Mouse (Mus musculus) liver, embryonic 12.5 days (tissue): Measurements from ENCODE around the gene Ptdss2. TPM values are rescaled to one million over a fixed set of nuclear protein-coding genes. Genes with fewer than 3 reads are reported as not detected.

ENCODE experiments used
- ATAC-seq: fragments of 200-750 bp; cut with Nextera tagmentation; 2 replicates; pipeline ENCODE4 v1.8.0; 2017; ENCODE audit warnings: moderate number of reproducible peaks, mild to moderate bottlenecking, moderate library complexity
- H3K27ac ChIP-seq: fragments of 300-500 bp; sonication (generic); 2 replicates; pipeline ENCODE4 v1.5.1; 2016; ENCODE audit warnings: mild to moderate bottlenecking
- H3K27me3 ChIP-seq: fragments of 300-500 bp; sonication (generic); replicated peaks from 2 replicates; pipeline ENCODE4 v1.6.1; 2016; ENCODE audit warnings: mild to moderate bottlenecking, moderate library complexity
- H3K36me3 ChIP-seq: fragments of 300-500 bp; sonication (generic); 2 replicates; pipeline ENCODE4 v1.6.1; 2016; ENCODE audit warnings: mild to moderate bottlenecking, moderate library complexity
- H3K4me1 ChIP-seq: fragments of 300-500 bp; sonication (generic); 2 replicates; pipeline ENCODE4 v1.6.1; 2016
- H3K4me2 ChIP-seq: fragments of 300-500 bp; sonication (generic); 2 replicates; pipeline ENCODE4 v1.6.1; 2016; ENCODE audit warnings: mild to moderate bottlenecking, moderate library complexity
- H3K4me3 ChIP-seq: fragments of 300-500 bp; sonication (generic); 2 replicates; pipeline ENCODE4 v1.5.1; 2016; ENCODE audit warnings: mild to moderate bottlenecking, moderate library complexity
- H3K9ac ChIP-seq: fragments of 300-500 bp; sonication (generic); 2 replicates; pipeline ENCODE4 v1.6.1; 2016; ENCODE audit warnings: mild to moderate bottlenecking, moderate library complexity
- H3K9me3 ChIP-seq: fragments of 300-500 bp; sonication (generic); replicated peaks from 2 replicates; pipeline ENCODE4 v1.6.1; 2016; ENCODE audit warnings: mild to moderate bottlenecking, moderate library complexity
- WGBS: fragments of 180-500 bp; shearing (Covaris S2); methylation state at CpG from one replicate; pipeline ENCODE4 v1.1.7; 2016; ENCODE audit not compliant: insufficient replicate concordance; 5-methylcytosine and 5-hydroxymethylcytosine counted together
- polyA plus RNA-seq: library from polyadenylated mRNA; unstranded; fragments of >200 nt; fragmentation: Nextera tagmentation; extraction: Ambion mirVana; gene quantifications from 2 replicates; pipeline ENCODE4 v1.2.1, GENCODE M21; 2016

Ptdss2 gene
- polyA plus RNA-seq, 1 experiment from 2014 or later: 159 TPM

DNA sequence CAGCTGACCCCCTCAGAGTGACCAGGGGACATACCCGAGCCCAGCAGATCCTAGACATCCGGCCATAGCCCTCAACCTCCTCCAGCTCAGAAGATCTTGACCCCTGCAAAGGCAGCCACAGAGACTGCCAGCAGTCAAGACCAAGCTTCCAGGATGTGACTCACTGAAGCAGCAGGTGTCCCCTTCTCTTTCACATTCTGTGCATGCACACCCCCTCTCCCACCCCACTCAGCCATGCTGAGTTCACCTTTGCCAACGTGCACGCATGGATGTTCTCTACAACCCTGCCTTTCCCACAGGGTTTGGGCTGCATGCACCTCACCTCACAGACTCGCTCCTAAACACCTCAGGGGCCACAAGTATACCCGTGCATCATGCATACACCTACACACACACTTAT, 26.2 kb upstream of the Ptdss2 start:
- peak overlapping the region; percentile 57 for H3K9ac ChIP-seq
- 61% methylated on average over 6 of the region's 6 CpGs for WGBS

DNA sequence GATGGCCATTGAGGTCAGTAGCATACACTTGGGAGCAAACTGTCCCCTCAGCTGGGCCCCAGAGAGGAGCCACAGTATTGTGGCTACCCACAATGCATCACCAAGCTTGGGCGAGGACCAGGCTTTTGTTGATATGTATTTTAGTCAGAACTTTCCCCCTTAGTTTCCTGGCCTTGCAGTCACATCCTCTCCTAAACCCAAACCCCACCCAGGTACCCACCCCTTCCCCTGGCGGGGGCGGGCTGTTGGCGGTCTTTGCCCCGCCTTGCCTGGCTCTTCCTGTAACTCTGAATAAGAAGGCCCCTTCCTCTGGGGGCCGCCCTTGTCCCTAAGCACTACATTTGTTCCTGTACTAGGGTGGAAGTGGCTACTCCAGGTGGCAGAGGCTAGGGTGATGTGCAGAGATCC, 25.5 kb upstream of the Ptdss2 start:
- H3K9ac ChIP-seq: peak overlapping the region; percentile 57
- H3K4me3 ChIP-seq: peak overlapping the region; percentile 30
- H3K4me1 ChIP-seq: peaks cover 70% of the 10 kb centered on the region
- H3K36me3 ChIP-seq: no peaks in the 10 kb centered on the region; the same call in 1 of the 2 replicates
- no peaks in the 10 kb centered on the region for H3K9me3 ChIP-seq
- WGBS: 10% methylated on average over 6 of the region's 6 CpGs
- peak overlapping the region; percentile 58 for H3K4me2 ChIP-seq
- peaks cover 41% of the 10 kb centered on the region for H3K27me3 ChIP-seq
- peak overlapping the region; percentile 77 for H3K27ac ChIP-seq
- peak; percentile 49 for ATAC-seq

More for the DNA sequence above, 26.2 kb upstream of the Ptdss2 start:
- peak overlapping the region; percentile 58 for H3K4me2 ChIP-seq
- H3K9me3 ChIP-seq: no peaks in the 10 kb centered on the region
- H3K36me3 ChIP-seq: peaks cover 4% of the 10 kb centered on the region; the same call in 1 of the 2 replicates
- no peak for ATAC-seq
- peak overlapping the region; percentile 77 for H3K27ac ChIP-seq
- H3K4me3 ChIP-seq: peak overlapping the region; percentile 30
- peaks cover 39% of the 10 kb centered on the region for H3K27me3 ChIP-seq
- peaks cover 72% of the 10 kb centered on the region for H3K4me1 ChIP-seq

DNA sequence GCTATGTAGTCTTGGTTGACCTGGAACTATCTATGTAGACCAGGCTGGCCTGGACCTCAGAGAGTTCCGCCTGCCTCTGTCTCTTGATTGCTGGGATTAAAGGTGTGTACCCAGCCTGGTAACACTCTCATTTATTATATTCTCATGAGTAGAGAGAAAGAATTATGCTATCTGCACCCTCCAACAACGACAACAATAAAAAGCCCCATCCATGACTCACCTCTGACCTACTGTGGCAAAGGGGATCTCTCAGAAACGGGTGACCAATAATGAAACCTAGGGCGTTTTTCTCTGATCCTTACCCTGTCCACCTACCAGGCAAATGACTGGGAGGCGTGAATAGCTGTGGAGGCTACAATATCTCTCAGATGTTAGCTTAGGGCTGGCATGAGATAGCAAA, 25.0 kb upstream of the Ptdss2 start:
- H3K27ac ChIP-seq: peak overlapping the region; percentile 77
- no peaks in the 10 kb centered on the region for H3K36me3 ChIP-seq
- WGBS: 56% methylated on average over 5 of the region's 5 CpGs
- H3K27me3 ChIP-seq: peaks cover 42% of the 10 kb centered on the region
- peaks cover 64% of the 10 kb centered on the region for H3K4me1 ChIP-seq
- H3K4me2 ChIP-seq: peak overlapping the region; percentile 58
- no peak for ATAC-seq
- H3K9me3 ChIP-seq: no peaks in the 10 kb centered on the region
- no peak overlapping the region; the same call in 1 of the 2 replicates for H3K4me3 ChIP-seq
- no peak overlapping the region for H3K9ac ChIP-seq

DNA sequence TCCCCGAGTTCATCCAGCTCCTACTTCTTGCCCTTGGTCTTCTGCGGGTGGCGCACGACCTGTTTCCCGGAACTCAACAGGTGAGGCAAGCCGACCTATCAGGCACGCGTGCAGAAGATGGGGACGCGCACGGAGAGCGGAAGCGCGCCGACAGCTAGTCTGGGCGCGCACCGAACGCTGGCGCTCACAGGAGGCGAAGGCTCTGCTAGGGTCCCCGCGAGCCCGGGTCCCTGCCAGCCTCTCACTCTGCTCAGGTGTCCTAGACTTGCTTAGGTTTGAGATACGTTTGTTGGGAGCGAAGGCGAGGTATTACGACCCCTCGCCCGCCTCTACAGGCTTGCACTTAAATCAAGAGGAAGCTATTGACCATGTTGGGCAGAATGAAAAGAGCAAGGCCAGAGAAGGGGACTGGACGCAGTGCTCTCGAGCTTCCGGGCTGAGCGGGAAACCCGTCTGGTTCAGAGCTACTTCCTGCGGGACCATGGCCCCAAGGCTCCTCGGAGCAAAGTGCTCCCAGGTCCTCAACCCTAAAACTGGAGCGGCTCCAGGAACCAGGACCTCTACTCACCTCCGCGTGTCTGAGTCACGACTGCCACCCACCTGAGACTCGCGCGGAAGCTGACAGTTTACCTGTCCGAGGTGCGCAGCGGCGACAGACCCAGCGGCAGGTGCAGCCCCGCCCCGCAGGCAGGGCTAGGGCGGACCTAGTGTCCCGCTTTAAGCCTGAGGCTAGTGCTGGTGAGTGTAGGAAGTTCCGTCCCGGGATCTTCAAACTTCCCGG, 22.1 kb upstream of the Ptdss2 start, which contains the start of gene Sigirr:
Sigirr (minus strand) TSS at position 662 of the 781 bp plus-strand sequence.
- WGBS: 2% methylated on average over 56 of the region's 56 CpGs
- peak within 1 kb of the TSS; percentile 51 for H3K9ac ChIP-seq
- H3K27me3 ChIP-seq: peaks cover 49% of the 10 kb centered on the region
- H3K4me1 ChIP-seq: peaks cover 61% of the 10 kb centered on the region
- H3K36me3 ChIP-seq: no peaks in the 10 kb centered on the region
- peak within 1 kb of the TSS; percentile 54 for H3K4me3 ChIP-seq
- ATAC-seq: no peak
- H3K27ac ChIP-seq: no peak within 1 kb of the TSS
- no peaks in the 10 kb centered on the region for H3K9me3 ChIP-seq
- peak within 1 kb of the TSS; percentile 78 for H3K4me2 ChIP-seq

DNA sequence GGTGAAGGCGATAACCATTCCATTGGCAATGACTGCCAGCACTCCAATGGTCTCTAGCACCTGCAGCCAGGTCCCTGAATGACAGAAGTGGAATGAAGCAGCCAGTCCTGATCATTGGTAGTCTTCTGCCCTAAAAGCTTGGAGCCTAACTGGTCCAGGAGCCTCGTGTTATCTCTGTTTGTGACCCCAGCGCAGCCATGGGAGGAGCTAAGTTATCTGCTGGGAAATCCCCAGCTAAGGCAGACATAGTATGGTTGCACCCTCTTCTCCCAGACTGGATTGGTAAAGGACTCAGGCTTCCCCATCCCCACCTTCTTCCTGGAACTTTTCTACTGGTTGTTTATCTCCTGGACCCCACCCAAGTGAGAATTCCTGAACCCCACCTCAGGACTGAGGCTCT, 19.0 kb upstream of the Ptdss2 start:
- 42% methylated on average over 3 of the region's 3 CpGs for WGBS
- ATAC-seq: peak; percentile 74
- Histone ChIP-seq H3K9ac (no peak overlapping the region), H3K4me1 (peaks cover 32% of the 10 kb centered on the region), H3K4me3 (no peak overlapping the region), H3K36me3 (no peaks in the 10 kb centered on the region), H3K4me2 (peak overlapping the region; percentile 23; the same call in 1 of the 2 replicates), H3K27ac (no peak overlapping the region), H3K27me3 (peaks cover 57% of the 10 kb centered on the region), H3K9me3 (no peaks in the 10 kb centered on the region)

DNA sequence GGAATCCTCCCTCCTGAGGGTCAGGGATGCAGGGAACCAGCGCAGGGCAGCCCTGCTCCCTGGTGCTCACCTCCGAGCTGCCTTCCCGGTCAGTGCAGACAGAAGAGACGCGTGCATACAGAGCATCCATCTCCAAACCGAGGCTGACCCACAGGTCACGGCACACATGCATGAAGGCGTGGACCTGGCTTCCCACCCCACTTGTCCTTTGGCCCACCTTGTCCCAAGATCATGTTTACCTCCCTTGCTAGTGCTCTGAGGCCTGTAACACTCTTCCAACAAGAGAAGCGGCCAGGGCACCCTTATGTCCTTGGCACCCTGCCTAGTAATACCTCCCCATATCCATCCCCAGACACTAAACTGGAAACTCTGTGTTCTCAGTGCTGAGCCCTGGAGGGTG, 6.3 kb upstream of the Ptdss2 start:
- H3K36me3 ChIP-seq: no peaks in the 10 kb centered on the region
- no peaks in the 10 kb centered on the region for H3K9me3 ChIP-seq
- ATAC-seq: no peak
- no peak overlapping the region for H3K27ac ChIP-seq
- H3K4me1 ChIP-seq: peaks cover 35% of the 10 kb centered on the region
- H3K4me3 ChIP-seq: no peak overlapping the region
- H3K27me3 ChIP-seq: peaks cover 22% of the 10 kb centered on the region
- H3K4me2 ChIP-seq: no peak overlapping the region
- WGBS: 80% methylated on average over 9 of the region's 9 CpGs
- no peak overlapping the region for H3K9ac ChIP-seq

DNA sequence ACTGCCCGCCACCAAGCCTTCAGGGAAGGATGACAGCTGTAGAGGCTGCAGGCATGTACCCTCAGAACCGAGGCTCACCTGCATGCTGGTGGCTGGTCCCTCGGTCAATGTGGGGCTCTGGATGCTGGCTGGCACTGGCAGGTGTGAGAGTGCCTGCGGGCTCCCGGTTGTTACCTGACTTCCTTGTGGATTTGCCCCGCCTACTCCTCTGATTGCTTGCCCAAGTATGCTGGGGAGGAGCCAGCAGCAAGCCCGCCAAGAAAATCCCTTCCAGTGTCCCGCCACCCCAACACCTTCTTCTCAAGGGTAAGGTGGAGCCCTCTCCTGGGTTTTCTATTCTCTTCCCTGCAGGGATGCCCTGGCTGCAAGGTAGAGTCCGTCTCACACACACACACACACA, 4.5 kb upstream of the Ptdss2 start, which contains the start of gene Ano9:
Ano9 (minus strand) TSS at position 171 of the 400 bp plus-strand sequence.
- H3K4me2 ChIP-seq: no peak within 1 kb of the TSS; the same call in 1 of the 2 replicates
- ATAC-seq: no peak
- no peaks in the 10 kb centered on the region for H3K36me3 ChIP-seq
- peaks cover 15% of the 10 kb centered on the region for H3K27me3 ChIP-seq
- no peak within 1 kb of the TSS for H3K27ac ChIP-seq
- no peaks in the 10 kb centered on the region for H3K9me3 ChIP-seq
- H3K9ac ChIP-seq: no peak within 1 kb of the TSS
- no peak within 1 kb of the TSS for H3K4me3 ChIP-seq
- WGBS: 28% methylated on average over 8 of the region's 9 CpGs
- peaks cover 52% of the 10 kb centered on the region for H3K4me1 ChIP-seq

DNA sequence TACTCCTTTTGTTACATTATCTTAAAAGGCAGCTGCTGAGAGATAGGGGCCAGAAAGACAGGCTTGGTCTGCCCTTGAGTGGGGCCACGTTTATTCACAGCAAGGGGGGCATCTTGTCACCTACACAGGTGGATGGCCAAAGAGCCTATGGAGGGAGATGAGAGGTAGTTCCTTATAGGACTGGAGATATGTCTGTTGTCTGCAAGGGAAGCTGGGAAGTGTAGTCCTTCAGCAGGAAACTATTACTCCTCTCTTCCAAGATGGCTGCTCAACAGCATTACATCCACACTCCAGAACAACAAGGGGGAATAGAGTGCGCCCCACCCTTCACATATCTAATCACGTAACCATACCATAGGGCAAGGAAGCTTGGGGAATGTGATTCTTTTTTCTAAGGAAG, 2.7 kb upstream of the Ptdss2 start:
- Histone ChIP-seq H3K36me3 (no peaks in the 10 kb centered on the region), H3K27me3 (peaks cover 15% of the 10 kb centered on the region), H3K27ac (peak overlapping the region; percentile 18), H3K9me3 (no peaks in the 10 kb centered on the region), H3K4me2 (no peak overlapping the region), H3K9ac (no peak overlapping the region), H3K4me3 (no peak overlapping the region), H3K4me1 (peaks cover 63% of the 10 kb centered on the region)
- WGBS: 53% methylated on average over 3 of the region's 3 CpGs
- ATAC-seq: no peak

DNA sequence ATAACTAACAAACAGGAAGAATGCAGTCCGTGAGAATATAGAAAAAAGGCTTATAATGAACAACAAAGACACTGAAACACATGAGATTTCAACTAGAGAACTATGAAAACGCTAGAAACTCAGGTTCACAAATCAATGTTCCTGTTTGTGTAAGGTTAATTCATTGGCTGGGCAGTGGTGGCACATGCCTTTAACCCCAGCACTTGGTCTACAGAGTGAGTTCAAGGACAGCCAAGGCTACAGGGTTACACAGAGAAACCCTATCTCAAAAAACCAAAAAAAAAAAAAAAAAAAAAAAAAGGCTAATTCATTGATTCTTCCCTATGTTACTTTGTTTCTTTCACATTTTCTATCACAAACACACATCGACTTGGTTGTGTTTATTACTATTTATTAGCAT, 1.6 kb upstream of the Ptdss2 start:
- H3K4me1 ChIP-seq: peaks cover 74% of the 10 kb centered on the region
- no peaks in the 10 kb centered on the region for H3K9me3 ChIP-seq
- no peak overlapping the region for H3K9ac ChIP-seq
- no peak overlapping the region for H3K4me2 ChIP-seq
- no peaks in the 10 kb centered on the region for H3K36me3 ChIP-seq
- H3K27me3 ChIP-seq: peaks cover 15% of the 10 kb centered on the region
- whole genome bisulfite sequencing: 73% methylated on average over 3 of the region's 3 CpGs
- H3K4me3 ChIP-seq: no peak overlapping the region
- peak overlapping the region; percentile 75 for H3K27ac ChIP-seq
- no peak for ATAC-seq

DNA sequence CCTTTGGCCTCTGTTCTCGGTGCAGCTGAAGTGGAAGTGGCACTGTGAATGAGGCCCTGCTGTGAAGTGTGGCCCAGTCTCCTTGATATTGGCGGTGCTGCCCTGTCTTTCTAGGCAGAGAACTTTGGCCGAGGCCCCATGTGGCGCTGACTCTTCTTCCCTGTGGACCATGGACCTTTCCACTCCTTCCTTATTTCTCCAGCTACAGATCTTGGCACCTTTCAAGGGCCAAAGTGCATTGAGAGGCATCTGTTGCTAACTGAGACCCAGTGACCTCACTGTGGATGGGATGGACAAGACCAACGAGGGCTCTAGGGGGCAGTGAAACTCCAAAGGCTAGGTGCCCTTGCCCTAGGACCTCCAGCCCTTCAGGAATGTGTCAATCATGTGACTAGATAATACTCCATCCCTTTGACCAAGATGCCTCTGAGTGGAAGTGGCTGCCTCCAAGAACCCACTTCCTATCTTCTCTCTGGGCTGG, 1.1 kb upstream of the Ptdss2 start:
- no peak overlapping the region for H3K4me2 ChIP-seq
- H3K36me3 ChIP-seq: no peaks in the 10 kb centered on the region
- peak overlapping the region; percentile 75 for H3K27ac ChIP-seq
- no peak overlapping the region for H3K4me3 ChIP-seq
- no peak overlapping the region for H3K9ac ChIP-seq
- no peaks in the 10 kb centered on the region for H3K9me3 ChIP-seq
- H3K4me1 ChIP-seq: peaks cover 79% of the 10 kb centered on the region
- 68% methylated on average over 5 of the region's 5 CpGs for WGBS
- no peak for ATAC-seq
- H3K27me3 ChIP-seq: peaks cover 15% of the 10 kb centered on the region

DNA sequence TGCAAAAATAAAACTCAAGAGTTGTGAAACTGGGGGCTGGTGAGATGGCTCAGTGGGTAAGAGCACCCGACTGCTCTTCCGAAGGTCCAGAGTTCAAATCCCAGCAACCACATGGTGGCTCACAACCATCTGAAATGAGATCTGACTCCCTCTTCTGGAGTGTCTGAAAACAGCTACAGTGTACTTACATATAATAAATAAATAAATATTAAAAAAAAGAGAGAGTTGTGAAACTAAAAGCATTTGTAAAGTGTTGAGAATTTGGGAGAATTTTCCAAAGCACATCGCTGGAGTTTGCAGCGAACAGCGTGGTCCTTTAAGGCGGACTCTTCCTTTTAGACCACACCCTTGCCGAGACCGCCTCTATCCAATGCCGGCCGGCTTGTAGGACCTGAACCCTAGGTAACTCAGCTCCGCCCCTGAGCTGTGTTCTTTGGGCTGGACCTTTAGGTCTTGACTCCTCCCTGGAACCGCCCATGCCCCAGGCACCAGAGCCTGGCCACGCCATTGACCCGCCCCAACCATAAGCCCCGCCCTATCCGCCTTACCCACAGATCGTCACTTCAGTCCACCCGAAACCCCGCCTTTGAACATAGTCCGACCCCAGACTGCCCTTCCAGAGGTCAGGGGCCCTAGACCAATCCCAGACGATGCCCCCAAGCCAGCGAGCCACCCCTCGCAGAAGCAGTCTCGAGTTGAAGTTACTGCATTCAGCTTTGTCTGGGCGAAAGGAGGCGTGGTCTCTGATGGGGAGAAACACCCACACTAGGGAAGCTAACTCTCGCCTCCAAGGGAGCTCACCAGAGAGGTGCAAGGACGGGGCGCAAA, 721 bp downstream of the Ptdss2 start:
- Histone ChIP-seq H3K36me3 (no peaks in the 10 kb centered on the region), H3K9me3 (no peaks in the 10 kb centered on the region), H3K4me2 (peak overlapping the region; percentile 86), H3K27ac (peak overlapping the region; percentile 93), H3K4me3 (peak overlapping the region; percentile 71), H3K27me3 (no peaks in the 10 kb centered on the region), H3K9ac (peak overlapping the region; percentile 77), H3K4me1 (peaks cover 91% of the 10 kb centered on the region)
- 1% methylated on average over 29 of the region's 29 CpGs for WGBS
- ATAC-seq: peak; percentile 99

DNA sequence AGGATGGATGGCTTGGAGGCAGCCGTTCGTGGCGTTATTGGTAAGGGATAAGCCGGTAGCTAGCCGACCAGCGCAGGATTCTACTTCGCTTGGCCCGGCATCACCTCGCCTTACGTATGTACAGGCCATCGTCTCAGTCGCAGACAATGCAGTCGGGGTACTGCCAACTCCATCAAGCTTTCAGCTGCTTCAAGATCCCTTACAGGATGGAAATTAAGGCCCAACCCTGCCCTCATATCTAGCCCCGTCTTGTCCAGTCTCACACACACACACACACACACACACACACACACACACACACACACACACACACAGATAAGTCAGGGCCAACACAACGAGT, 1.3 kb downstream of the Ptdss2 start:
- 2% methylated on average over 15 of the region's 15 CpGs for WGBS
- peaks cover 91% of the 10 kb centered on the region for H3K4me1 ChIP-seq
- ATAC-seq: peak; percentile 6; the same call in 1 of the 2 replicates

More for the DNA sequence above, 1.3 kb downstream of the Ptdss2 start:
- Histone ChIP-seq H3K9me3 (no peaks in the 10 kb centered on the region), H3K27me3 (no peaks in the 10 kb centered on the region), H3K9ac (peak overlapping the region; percentile 77), H3K36me3 (no peaks in the 10 kb centered on the region), H3K4me3 (peak overlapping the region; percentile 71), H3K27ac (peak overlapping the region; percentile 93), H3K4me2 (peak overlapping the region; percentile 86)
